Mouse (Mus musculus) CH12.LX (cell line): ENCODE data around the gene Retnlb.

Experiments
- CTCF ChIP-seq, 2 experiments: IDR thresholded peaks in 1 of 2; conservative IDR thresholded peaks in 1 of 2; 2 replicates each; pipeline ENCODE4 v1.5.1; 2011 to 2012; ENCODE audit warnings: low read depth in 2 of 2, low read length in 2 of 2, improper control_type of control experiment in 1 of 2, inconsistent platforms in 1 of 2, mild to moderate bottlenecking in 1 of 2, moderate library complexity in 1 of 2
- EP300 ChIP-seq: IDR thresholded peaks from 2 replicates; pipeline ENCODE4 v1.6.1; 2011; ENCODE audit warnings: low read length, improper control_type of control experiment
- HCFC1 ChIP-seq: IDR thresholded peaks from 2 replicates; pipeline ENCODE4 v1.6.1; 2012; ENCODE audit warnings: low read depth, mild to moderate bottlenecking, inconsistent platforms, low read length, improper control_type of control experiment
- MEF2A ChIP-seq: IDR thresholded peaks from 2 replicates; pipeline ENCODE4 v1.6.1; 2014; ENCODE audit warnings: low read depth, mild to moderate bottlenecking, inconsistent platforms, low read length, improper control_type of control experiment, borderline replicate concordance
- RCOR1 ChIP-seq: conservative IDR thresholded peaks from 2 replicates; pipeline ENCODE4 v1.6.1; 2012; ENCODE audit warnings: low read depth, mild to moderate bottlenecking, inconsistent platforms, low read length, improper control_type of control experiment

DNA sequence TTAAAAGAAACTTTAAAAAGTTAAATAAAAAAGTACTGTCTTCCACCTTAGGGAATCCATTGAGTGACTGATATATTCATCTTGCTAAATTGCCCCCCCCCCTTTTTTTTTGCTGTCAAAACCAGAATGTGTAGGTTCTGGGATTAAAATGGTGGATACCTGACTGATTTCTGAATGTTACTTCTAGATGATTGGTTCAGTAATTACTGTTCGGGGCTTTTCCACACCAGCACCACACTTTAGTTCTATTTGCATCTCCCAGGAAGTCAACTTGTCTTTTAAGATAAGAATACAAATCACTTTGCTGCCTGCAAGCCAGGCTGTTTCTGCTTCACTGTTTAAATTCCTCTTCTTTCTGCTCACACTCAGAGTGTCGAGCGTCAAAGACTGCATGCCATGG is 18.4 kb upstream of the Retnlb start:
- TF ChIP-seq RCOR1 (peak; percentile 52; the same call in 1 of the 2 replicates), CTCF (conservative IDR thresholded peaks at IDR 0.05 in 1 of 2, IDR thresholded peaks at IDR 0.05 in 1 of 2; ENCODE audit: low read depth in 2 of 2, low read length in 2 of 2) (no peak), MEF2A (peak; percentile 77; the same call in 1 of the 2 replicates), HCFC1 (no peak), EP300 (peak; percentile 80)
